ENCODE assay signal across 8 mouse cellular contexts in genomic region chr3:51701281-51701751, GRCm38 (mm10). TPM values are rescaled to one million over a fixed set of nuclear protein-coding genes. Genes with fewer than 3 reads are reported as not detected.
DNase-seq lines count a peak whose midpoint lies in the region; ATAC-seq lines count a peak whose summit lies in the region.

No protein-coding gene starts in this region.

- no peaks in the 10 kb centered on the region for H3K36me3 ChIP-seq in hindbrain, embryonic 15.5 days

- H3K27me3 ChIP-seq in hindbrain, embryonic 15.5 days: no peaks in the 10 kb centered on the region

- H3K4me3 ChIP-seq in hindbrain, embryonic 15.5 days: peak overlapping the region; percentile 36

- H3K4me1 ChIP-seq in hindbrain, embryonic 15.5 days (replicated peaks): peaks cover 39% of the 10 kb centered on the region

- ATAC-seq in hindbrain, embryonic 15.5 days (ENCODE audit: low FRiP score, low read depth): peak; percentile 96

- DNase-seq in T-cell, adult 2 months (ENCODE audit: low spot score): peak; percentile 55
- DNase-seq in cerebellum, postnatal 25 days: peak; percentile 96 to 98
- DNase-seq in frontal cortex, postnatal 36 days (ENCODE audit: low spot score in 2 of 2): peak; percentile 63 to 64
- DNase-seq in layer of hippocampus, postnatal 36 days: peak; percentile 53 to 70
- peak; percentile 67 for DNase-seq in lung, postnatal 25 days (ENCODE audit: low spot score)
- DNase-seq in retina, postnatal 1 day: peak; percentile 98
- peak; percentile 55 for DNase-seq in urinary bladder, postnatal 14 days (ENCODE audit: low spot score)

- H3K4me2 ChIP-seq in hindbrain, embryonic 15.5 days: peak overlapping the region; percentile 77

- WGBS in hindbrain, embryonic 15.5 days: under 1% methylated on average over 27 of the region's 27 CpGs

- H3K9ac ChIP-seq in hindbrain, embryonic 15.5 days: peak overlapping the region; percentile 53

- no peaks in the 10 kb centered on the region for H3K9me3 ChIP-seq in hindbrain, embryonic 15.5 days

- H3K27ac ChIP-seq in hindbrain, embryonic 15.5 days (replicated peaks): peak overlapping the region; percentile 91

RNA-seq across cellular contexts. Expression of gene Mgst2, which starts 41.2 kb away (rescaled TPM):
- polyA plus RNA-seq in hindbrain, embryonic 15.5 days (2015; fragmentation: Nextera tagmentation; extraction: Ambion mirVana): 0.36 and 0.59 TPM in 2 replicates
- total RNA-seq in layer of hippocampus, postnatal 36 days (2021): not detected

Comparison
In these comparisons a context has a peak if more than half of its experiments do, and no peak if none do; other contexts are left out.
1. Peak in every context shown above with its lines: DNase-seq, ATAC-seq, H3K4me3 ChIP-seq and H3K27ac ChIP-seq.